Mouse (Mus musculus): ENCODE data around the gene Cav2. TPM values are rescaled to one million over a fixed set of nuclear protein-coding genes. Genes with fewer than 3 reads are reported as not detected.

Gene Cav2
- polyA plus RNA-seq (2015; fragmentation: Illumina TruSeq; extraction: RNeasy Lipid Tissue Mini Kit (QIAGEN cat#74804); ENCODE audit: insufficient read depth, low read depth, low replicate concordance), result 12.4 TPM

DNA sequence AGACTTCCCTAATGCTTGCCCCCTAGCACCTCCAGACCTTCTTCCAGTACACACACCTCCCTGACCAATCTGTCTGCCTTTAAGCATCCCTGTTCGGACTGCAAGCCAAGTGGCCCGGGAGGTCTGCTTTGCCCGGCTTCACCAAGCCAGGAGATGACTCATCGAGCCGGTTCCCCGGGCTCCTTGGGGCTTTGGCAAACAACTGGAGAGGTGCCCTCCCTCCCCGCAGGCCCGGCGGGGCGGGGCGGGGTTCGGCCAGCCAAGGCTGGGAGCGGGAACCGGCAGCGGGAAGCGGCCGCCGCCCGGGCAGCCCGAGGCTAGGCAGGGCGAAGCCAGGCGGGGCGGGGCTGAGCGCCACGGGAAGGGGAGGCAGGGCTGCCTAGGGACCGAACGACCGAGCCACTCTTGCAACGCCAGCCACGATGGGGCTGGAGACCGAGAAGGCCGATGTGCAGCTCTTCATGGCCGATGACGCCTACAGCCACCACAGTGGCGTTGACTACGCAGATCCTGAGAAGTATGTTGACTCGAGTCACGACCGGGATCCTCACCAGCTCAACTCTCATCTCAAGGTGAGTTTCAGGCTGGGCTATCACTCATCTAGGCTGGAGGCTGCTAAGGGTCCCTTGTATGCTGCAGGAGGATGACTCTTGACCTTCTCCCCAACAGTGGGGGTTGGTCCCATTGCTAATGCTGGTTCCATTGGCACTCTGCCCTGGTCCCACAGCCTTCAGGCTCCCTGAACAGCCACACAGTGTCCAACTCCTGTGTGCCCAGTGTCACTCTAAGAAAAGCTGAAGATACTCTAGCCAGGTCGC, at the start of gene Cav2:
Cav2 (plus strand) TSS at position 247 of the 818 bp plus-strand sequence.

DNA sequence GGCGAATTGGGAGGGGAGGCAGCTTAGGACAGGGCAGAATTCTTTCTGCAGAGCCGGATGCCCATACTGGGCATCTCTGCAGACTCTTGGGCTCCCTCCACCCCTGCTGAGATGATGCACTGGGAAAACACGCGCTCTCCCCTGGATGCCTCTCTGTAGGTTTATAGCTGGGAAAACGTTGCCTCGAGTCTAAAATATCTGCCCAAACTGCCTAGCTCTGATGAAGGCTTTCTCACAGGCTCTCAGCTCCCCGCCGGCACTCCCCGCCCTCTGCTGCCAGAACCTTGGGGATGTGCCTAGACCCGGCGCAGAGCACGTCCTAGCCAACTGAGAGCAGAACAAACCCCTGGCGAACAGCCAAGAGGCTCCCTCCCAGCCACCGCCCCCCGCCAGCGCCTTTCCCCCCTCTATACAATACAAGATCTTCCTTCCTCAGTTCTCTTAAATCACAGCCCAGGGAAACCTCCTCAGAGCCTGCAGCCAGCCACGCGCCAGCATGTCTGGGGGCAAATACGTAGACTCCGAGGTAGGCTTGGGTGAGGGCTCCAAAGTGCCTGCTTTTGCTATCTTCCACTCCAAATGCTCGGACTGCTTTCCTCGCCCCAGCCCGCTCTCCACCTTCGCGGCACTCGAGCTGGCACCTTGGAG, 25.1 kb downstream of the Cav2 start, which contains the start of gene Cav1:
Cav1 (plus strand) TSS at position 382 of the 648 bp plus-strand sequence.

Other genes with a start within 250 kb of the Cav2 start
- 6.7 TPM for gene Tes, start 216.0 kb upstream of the Cav2 start, polyA plus RNA-seq (2015; fragmentation: Illumina TruSeq; extraction: RNeasy Lipid Tissue Mini Kit (QIAGEN cat#74804); ENCODE audit: insufficient read depth, low read depth, low replicate concordance)
- gene Cav1, start 25.1 kb downstream of the Cav2 start, polyA plus RNA-seq (2015; fragmentation: Illumina TruSeq; extraction: RNeasy Lipid Tissue Mini Kit (QIAGEN cat#74804); ENCODE audit: insufficient read depth, low read depth, low replicate concordance), result 124 TPM
- 3.7 TPM for gene Met, start 182.6 kb downstream of the Cav2 start, polyA plus RNA-seq (2015; fragmentation: Illumina TruSeq; extraction: RNeasy Lipid Tissue Mini Kit (QIAGEN cat#74804); ENCODE audit: insufficient read depth, low read depth, low replicate concordance)